Mouse (Mus musculus): Measurements from ENCODE around the gene Stau1. TPM values are rescaled to one million over a fixed set of nuclear protein-coding genes. Genes with fewer than 3 reads are reported as not detected.

The Stau1 gene
- total RNA-seq, 4 experiments from 2014 or later, result 66.1 to 83.6 (median 74.3) TPM

DNA sequence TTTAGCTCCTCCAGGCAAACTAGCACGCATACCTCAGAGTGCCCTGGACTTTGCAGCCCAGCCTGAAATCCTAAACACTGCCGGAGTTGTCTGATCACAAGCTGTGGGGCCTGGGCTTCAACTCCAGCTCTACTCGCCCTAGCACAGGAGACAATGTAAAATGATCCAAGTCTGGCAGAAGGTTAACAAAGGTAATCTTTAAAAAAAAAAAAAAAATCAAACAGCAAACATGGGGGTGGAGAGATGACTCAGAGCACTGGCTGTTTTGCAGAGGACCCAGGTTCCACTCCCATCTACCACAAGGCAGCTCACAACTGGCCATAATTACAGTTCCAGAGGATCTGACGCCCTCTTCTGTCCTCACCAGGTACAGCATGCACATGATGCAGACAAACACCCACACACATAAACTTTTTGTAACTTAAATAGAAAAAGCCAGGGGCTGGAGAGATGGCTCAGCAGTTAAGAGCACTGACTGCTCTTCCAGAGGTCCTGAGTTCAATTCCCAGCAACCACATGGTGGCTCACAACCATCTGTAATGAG is 12.7 kb downstream of the Stau1 start:
- no peak for DNase-seq

DNA sequence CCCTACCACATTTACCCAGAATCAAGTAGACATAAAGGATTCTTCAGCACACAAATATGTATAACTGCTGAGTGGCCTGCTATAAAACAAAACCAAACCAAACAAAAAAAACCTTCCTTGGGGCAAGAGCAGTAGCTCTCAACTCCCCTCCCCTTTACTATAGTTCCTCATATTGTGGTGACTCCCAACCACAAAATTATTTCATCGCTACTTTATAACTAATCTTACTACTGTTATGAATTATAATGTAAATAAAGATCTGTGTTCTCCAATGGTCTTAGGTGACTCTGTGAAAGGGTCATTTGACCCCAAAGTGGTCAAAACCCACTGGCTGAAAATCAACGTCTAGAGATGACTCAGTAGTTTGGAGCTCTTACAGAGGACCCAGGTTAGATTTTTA is 15.9 kb downstream of the Stau1 start:
- no peak for DNase-seq

DNA sequence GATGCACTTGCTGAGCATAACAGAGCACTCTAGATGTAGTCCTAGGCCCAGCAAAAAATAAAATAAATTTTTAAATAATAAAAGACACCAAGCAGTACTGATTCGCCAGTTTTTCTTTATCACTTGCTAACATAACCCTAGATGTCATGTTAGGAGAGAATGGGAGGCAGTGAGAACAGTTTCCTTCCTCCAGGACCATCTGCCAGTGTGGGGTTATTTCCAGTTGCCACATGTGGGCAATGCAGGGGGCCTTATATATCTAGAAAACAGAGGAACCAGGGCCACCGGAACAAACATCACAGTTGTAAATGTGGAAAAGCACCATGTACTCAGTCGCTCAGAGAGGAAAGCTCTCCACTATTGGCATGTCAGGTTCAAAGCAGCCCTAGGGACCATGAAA is 18.6 kb downstream of the Stau1 start:
- no peak for DNase-seq

DNA sequence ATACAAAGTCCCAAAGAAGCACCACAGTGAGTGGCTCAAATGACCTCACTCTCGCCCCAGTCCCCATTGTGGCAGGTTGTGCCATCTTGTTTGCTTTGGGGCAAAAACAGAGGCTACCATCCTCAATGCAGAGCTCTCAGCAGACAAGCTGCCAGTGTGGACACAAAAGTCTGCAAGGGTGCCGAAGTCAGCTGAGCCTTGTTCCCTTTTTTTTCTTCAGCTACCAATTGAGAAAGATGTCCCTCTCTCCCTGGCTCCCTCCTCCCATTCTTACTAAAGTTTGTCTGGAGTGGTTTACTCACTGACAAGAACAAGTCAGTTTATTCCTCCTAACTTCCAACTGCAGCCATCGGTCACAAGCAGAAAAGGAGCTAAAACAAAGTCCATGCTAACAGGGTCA is 19.7 kb downstream of the Stau1 start:
- no peak for DNase-seq

DNA sequence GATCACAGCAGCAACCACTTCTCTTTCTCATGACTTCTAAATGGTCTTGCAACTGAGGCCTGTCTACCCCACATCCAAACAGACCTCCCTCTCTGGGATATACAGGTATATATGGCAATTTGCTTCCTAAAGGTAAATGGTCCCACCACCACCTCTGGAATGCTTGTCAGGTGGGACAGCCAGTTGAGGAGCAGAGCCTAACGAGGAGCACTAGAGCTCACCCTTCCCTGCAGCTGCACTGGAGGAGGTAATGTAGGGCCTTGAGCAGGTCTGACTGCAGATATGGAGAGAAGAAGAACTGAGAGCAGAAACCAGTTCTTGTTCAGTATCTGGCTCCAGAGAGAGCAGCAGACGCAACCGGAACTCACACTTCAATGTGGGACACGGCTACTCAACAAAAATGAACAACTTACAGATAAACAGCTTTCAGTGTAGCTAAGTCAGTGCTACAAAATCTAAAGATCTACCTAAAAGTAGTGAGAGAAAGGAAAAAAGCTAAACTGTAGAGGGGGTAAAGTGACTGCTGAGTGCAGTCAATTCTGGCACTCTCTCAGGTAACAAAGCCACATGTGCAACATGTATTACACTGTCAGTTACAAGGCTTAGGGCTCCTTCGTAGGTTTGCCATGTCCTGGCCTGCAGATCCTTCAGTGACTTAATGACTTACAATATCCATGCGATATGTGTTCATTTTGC is 21.8 kb downstream of the Stau1 start:
- DNase-seq, result no peak

DNA sequence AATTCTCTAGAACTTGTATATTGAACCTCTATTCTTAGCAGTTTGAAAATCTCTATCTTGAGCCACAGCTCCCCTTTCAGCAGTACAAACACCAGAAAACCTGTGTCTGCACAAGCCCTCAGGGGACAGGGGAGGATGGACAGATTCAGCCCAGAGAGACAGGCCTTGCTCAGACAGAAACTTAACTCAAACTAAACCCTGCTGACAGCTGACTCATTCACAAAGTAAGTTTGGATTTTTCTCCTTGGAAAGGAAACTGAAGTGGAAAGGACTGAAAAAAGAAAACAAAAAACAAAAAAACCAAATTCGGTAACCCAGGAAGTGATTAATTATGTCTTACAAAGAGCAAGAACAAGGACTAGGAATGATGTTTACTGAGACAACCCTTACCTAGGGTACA is 22.9 kb downstream of the Stau1 start:
- DNase-seq, result no peak

DNA sequence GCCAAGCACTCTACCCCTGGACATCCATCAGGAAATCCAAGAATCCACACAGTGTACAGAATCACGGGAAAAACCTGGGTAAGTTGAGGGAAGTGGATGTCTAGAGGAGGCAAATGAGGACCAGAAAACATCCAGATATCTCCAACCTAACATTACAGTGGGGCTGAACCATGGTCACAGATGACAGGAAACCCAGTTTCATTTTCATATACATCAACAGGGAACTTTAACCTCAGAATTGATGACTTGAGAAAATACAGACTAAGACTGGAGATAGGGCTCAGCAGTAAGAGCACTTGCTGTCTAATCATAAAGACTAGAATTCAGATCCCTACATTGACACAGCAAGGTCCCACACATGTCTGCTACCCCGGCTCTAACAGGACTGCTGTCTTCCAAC is 31.3 kb downstream of the Stau1 start:
- no peak for DNase-seq

DNA sequence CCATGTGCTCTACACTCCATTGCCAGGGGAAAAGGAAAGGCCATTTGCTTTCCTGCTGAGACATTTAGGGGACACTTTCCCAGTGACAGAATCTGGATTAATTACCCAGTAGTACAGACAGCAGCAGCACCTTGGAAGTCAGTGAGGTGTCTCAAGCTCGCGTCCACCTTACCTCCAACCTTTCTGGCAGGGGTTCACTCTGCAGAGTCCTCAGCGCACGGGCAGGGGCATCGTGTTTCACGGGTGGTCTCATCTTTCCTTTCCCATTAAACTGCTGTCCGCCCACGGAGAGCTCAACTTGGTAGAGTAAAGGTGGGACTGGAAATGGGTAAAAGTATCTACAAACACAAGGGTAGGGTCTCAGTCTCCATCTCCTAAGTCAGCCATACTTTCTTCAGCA is 32.8 kb downstream of the Stau1 start:
- no peak for DNase-seq

DNA sequence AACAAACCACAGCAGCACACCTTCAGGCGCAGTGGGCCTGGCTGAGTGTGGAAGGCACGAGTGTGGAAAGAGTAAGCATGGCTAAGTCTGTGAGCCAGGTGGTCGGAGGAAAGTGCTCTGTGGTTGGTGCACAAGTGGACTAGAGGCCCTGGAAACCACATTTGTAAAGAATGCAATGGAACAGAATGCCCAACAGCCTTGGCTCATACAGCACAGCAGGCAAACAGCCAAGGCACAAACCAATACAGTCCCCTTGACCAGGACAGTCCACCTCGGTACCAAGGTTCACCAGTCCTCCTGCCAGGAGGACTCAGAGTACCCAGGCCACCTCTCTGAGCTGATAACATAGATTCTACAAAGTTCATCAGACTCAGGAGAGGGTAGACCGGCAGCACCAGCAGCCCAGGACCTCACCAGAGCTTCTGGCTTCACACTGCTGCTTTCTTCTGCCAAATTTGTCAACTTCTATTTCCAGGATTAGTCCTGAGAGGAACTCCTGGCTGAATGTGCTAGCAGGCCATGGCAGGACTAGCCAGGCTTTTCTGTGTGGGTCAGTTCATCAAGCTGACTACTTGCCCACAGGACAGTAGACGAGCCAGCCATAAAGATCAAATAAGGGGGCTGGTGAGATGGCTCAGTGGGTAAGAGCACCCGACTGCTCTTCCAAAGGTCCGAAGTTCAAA is 35.3 kb downstream of the Stau1 start:
- peak; percentile 34 for DNase-seq

DNA sequence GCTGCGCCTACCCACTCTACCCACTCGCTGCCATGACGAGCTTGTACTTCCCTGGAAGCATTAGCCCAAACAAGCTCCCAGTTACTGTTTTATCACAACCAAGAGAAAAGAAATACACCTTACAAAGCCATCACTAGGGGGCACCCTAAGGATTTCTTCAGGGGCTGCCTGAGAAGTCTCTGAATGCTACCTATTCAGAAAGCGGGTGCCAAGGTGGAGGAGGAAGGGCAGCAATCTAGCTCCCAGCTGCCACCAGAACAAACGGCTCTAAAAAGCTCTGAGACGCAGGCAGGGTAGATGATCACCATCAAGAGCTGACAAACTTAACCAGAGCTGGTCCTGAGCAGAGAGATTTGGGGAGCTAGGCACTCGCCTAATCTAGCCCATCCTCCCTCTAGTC is 39.3 kb downstream of the Stau1 start:
- DNase-seq, result no peak

DNA sequence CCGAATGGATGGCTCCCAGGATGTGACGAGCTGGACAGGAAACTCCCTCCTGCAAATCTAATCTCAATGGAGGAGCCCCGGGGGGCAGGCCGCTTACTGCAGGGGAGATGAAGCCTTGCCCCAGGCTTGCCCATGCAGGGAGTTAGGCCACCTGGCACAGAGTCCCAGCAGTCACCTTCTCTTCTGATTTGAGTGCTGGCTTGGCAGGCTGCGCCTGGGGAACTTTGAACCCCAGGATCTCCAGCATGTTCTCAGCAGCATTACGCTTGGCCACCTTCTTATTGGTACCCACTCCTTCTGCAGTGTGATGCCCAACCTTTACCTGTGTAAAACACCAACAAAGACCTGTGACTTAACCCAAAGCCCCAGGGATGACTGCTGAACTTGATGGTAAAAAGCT is 43.9 kb downstream of the Stau1 start:
- DNase-seq, result no peak

DNA sequence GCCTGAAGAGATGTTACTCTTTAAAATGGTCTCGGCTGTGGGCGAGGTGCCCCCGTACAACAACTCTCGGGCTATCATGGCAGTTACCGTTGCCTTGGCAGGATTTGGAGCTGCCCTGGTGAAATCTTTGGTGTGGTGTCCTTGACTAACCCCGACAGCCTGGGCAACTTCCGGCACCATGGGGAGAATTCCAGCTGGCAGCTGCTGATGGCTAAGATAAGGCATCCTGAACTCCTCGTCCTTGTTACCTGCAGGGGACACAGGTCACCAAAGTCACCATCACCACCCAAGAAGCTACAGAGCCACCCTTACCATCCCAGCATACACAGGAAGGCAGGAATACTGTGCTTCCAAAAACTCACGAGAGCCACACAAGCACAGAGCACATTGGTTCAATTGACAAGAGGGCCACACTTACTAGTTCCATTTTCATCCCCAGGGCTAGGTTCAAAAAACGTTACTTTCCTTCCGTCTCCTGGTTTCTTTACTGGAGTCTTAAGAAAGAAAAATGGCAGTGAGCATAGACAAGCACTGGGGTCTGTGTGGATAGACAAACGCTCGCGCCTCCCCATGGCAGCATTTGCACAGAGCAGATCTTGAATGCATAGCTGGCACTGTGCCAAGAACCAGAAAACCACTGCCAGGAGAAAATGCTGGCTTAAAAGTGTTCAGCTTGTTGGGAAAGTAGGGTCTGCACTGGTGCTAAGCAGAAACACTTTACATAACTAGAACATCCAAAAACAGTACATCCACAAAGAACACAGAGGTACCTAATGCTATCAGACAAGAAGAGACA is 45.0 kb downstream of the Stau1 start:
- no peak for DNase-seq

DNA sequence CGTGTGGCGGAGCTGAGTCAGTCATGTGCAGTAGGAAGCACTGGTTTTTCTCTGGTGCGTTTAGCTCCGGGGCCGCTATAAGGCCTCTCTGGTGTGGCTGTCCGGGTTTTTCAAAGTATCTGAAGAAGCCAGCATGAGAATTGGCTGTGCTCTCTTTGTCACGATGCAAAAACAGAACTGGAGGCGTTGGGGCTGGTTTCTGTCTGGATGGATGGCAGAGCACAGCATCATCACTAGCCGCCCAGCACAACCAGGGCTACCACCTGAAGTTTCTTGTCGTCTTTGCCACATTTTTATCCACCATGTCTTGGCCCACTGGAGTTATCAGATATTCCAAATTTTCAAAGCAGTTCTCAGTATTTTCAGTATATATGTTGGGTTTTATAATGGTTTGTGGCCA is 47.2 kb downstream of the Stau1 start:
- DNase-seq, result no peak

DNA sequence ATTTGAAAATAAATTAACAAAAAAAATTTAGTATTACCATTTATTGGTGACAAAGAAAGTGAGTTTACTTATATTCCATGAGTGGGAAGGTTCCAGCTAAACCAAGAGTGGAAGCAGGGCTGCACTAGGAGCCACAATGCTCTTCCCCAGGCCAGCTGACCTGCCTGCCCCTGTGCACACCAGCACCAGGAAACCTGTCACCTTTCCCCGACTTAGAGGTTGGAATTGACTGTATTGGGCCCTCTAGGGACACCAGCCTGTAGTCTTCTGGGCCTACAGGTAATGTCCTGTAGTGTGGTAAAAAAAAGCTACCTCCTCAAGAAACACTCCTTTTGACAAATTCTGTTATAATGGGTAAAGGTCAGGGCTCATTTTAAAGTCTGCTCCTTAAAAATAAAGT is 47.9 kb downstream of the Stau1 start:
- DNase-seq, result no peak

DNA sequence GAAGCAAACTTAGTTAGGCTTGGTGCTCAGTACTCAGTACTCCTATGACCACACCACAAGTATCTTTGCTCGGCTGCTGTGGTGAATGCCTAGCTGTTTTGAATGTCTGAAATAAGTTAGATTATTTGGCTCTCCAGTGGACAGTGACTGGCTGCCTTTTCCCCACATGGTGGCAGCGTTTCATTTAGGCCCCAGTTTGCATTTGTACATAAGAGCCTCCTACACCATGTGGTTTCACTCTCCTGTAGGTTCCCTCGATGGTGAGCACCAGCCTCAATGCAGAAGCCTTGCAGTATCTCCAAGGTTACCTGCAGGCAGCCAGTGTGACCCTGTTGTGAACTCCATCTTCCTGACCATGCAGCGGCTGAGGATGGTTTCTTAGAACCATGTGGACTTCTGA is 50.6 kb downstream of the Stau1 start:
- no peak for DNase-seq

DNA sequence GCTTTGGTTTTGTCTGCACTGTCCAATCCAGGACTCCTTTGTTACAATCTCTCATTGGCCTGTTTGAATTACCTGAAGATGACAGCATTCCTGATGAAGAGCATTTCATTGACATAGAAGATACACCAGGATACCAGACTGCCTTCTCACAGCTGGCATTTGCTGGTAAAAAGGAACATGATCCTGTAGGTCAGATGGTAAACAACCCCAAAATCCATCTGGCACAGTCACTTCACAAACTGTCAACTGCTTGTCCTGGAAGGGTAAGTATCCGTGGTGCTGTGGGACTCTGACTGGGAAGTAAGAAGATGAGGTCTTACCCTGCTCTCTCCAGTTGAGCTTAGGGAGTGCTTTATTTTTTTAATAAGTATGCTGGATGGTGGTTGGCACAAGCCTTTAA is 51.8 kb downstream of the Stau1 start:
- DNase-seq, result no peak

DNA sequence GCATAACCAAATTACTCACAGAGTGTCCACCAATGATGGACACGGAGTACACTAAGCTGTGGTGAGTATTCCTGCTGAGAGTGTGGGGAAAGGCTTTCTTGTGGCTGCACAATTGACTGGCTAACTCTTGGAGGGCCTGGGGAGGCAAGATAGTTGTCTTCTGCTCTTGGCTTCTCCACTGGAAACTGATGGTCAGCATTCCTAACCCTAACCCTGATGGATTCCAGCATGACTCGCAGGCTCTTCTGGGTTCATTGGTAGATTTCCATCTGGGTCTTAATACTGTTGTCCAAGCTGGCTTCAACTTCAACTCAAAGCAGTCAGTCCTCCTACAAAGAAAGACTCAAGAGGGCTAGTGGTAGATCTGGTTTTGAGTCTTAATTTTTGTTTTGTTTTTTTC is 53.0 kb downstream of the Stau1 start:
- no peak for DNase-seq

DNA sequence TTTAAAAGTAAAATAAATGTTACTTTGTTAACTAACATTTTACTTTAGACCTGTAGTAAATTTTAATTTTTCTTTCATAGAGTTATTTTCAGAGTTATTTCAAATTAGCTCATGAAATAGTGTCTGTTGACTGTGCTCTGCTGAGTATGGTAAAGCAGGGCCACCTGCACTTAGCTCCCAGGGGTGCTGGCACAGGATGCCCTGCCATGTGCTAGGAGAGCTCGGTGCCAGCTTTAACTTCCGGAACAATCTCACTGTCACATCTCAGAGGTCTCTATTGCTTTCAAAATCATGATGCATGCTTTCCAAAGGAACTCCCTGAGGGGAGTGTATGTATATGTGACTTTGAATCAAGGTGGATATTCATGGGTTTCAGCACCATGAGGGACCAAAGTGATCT is 59.9 kb downstream of the Stau1 start:
- no peak for DNase-seq

DNA sequence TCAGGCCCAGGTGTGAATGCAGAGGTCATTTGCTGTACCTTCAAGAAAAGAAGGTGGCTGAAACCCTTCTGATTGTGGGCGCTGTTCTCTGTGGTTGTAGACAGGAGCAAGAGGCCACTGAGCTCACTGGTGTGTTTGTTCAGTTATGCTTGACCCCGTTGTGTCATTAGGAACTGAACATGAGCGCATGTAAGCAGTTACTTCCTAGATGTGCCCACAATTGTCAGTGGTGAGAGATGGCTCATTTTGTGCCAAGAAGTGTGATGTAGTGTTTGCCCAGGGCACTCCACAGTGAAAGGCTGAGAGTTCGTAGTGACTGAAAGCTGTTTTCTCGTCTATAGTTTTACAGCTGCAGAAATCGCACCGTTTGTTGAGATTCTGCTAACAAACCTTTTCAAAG is 60.5 kb downstream of the Stau1 start:
- no peak for DNase-seq

DNA sequence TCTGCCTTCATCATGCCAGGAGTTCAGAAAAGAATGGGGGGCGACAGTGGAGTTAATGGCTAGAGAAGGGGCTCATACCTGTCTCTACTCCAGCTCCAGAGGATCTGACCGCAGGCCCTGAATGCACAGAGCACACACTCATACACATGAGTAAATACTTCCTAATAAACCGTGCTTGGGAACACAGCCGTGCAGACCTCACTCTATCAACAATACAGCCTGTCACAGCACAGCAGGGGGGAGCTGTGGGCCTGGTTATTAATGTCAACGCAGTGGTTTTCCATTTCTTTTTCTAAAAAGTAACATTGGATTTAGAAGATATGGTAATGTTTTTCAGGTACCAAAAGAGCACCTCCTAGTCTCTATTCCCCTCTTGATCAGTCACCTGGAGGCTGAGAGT is 61.7 kb downstream of the Stau1 start:
- no peak for DNase-seq

DNA sequence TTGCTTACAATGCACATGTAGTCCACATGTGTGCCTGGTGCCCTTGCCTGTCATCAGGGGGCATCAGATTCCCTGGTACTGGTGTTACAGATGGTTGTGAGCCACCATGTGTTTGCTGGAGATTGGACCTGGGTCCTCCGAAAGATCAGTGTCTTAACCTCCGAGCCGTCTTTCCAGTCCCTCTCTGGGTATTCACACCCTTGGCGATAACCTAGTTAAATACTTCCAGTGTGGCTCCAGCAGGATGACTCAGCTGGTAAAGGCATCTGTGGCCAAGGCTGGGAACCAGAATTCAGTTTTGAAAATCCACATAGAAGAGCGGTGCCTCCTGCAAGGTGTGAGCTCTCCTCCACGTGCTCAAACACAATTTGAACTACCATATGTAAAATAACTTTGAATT is 62.2 kb downstream of the Stau1 start:
- no peak for DNase-seq

DNA sequence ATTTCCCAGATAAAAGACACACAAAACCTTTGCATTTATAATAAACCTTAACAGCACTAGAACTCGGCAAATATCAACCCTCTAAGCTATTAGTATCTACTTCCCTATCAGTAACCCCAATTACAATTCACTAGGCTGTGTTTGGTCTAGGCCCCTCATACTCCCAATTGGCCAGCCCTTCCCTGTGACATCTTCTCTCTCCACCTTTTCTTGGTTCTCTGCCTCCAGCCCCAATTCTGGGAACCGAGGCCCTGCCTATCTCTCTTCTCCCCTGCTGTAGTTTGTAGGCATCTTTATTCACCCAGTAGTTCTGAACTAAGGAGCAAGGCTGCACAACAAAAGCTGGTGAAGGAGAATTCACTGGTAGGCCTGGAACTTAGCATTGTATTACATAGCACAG is 72.1 kb downstream of the Stau1 start:
- DNase-seq, result no peak

DNA sequence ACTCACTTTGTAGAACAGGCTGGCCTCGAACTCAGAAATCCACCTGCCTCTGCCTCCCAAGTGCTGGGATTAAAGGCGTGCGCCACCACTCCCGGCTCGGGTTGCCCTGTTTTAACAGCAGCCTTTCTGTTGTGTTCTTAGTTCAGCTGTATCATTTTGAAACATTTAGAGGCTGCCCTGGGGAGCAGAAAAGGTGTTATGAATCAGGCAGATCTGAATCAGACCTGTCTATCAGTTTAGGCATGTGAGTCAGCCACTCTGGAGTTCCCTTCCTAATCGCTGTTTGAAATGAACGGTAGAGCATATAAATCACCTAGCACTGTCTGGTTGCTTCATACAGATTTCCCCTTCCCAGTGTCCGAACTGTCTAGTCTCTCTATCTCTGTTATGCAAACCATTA is 85.6 kb downstream of the Stau1 start:
- DNase-seq, result no peak

DNA sequence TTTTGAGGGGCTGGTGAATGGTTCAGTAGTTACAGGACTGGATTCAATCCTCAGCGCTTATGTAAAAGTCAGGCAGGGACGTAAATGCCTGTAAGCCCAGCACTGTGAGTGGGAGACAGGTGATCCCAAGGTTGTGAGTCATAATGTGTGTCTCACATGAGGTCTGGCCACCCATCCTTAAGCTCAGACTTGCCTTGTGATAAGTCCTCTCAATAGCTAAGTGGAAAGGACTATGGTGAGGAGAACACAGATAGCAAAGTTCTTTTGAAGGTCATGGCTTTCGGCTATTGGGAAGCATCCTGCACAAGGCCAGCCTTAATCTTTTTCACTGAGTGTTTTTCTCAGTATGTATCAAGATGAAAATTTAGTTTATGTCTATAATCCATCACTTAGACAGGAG is 86.4 kb downstream of the Stau1 start:
- DNase-seq, result no peak
